Mouse (Mus musculus) urinary bladder, postnatal 4 days (tissue): ENCODE data around the gene Cdc14a.

Experiments
- DNase-seq, 2 experiments: peaks; one replicate each; pipeline ENCODE4 v3.0.0; 2021 to 2022; ENCODE audit warnings: low spot score in 2 of 2

The Cdc14a gene

GRCm38 (mm10) chr3:116414451-116414860 lies 9.4 kb downstream of the Cdc14a start:
- no peak for DNase-seq

DNA sequence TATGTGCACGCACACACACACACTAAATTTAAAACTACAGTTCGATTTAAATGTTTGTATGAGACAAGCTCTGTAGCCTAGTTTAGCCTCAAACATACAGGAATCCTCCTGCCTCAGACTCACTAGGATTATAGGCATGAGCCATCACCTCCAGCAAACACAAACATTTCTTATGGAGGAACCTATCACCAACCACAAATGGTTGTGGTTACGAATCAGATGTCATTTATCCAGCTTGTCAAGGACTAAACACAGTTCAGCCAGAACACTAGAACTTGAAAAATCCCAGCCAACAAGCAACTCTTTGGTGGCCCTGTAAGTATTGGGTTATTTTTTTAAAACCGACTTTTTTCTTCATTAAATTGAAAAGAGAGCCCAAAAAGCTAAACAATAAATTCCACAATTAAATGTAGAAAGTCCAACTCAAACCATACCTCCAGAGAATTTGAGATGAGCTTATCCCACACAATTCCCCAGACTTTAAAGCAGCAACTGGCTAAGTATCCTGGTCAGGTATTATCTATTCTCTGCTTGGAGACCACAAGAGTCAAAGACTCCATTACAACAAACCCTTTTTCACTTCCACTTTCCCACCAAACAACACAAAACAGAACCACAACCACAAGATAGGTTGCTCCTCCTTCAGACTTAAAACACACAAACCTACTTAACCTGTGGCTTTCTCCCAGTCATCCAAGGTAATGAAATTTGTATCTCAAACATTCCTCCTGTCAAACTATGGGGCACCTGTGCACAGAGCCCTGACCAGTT lies 10.7 kb downstream of the Cdc14a start:
- no peak for DNase-seq

- no peak for DNase-seq
These were observed 13.8 kb downstream of the Cdc14a start for GRCm38 (mm10) chr3:116410051-116410450.

DNA sequence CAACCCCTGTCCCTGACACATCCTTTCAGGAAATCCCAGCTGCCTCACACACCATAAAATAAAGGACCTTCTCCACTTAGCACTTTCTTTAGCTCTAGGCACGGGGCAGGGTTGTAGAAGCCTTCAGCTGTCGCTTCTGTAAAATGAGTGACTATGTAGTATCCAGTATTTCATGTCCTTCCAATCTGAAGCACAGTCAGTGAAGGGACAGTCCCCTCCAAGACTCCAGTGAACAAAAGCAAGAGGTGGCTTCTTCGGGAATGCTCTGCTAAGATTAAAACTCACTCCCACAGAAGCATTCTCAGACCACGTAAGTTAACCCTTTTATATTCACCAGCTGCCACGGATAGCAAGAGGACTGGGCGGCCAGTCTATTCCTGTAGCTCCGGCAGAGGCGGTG lies 14.3 kb downstream of the Cdc14a start:
- no peak for DNase-seq

DNA sequence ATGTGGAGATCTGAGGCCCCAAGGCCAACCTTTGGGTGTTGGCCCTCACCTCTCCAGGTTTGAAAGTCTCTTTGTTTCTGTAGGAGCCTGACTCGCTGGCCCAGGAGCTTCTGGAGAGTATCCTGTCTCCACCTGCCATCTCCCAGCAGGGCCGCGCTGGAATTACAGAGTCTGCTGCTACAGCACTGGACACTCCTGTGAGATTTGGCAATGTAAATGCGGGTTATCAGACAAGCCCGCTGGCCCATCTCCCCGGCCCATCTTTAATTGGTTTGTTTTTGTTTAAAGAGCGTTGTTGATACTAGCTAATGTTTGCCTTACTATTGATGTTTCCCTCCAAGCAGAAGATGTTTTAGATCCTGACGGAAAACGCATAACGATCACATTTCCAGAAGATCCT lies 15.0 kb downstream of the Cdc14a start:
- DNase-seq = no peak

DNA sequence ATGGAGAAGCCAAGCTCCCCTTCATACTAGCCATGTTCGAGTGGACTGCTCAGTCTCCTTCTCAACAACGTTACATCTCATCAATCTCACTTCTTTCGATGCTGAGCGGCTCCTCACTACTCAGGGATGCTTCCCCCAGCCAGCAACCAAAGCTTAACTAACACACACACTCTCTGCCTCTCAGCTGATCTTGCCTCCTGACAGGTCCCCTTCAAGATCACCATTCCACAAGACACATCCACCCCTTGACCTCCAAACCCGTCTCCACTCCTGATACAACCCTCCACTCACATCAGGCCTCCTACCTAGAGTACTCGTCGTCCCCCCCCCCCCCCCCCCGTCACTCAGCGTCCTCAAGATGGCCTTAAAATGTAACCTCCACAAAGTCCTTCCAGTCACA lies 18.3 kb downstream of the Cdc14a start:
- DNase-seq = no peak

DNA sequence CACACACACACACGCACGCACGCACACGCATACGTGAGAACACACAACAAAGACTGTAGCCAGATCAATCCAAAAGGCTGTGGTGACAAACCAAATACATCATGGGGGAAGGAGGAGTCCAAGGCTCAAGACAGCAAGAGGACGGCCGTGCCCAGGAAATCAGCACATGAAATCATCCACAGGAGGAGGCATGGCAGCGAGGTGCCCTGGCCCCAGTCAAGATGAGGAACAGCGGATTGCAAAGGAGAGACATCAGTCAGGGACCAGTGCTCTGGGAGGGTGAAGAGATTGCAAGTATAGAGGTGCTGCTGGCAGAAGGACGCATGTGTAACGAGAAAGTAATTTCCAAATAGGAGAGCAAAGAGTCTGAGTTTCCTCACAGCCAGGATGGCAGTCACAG lies 22.4 kb downstream of the Cdc14a start:
- DNase-seq = no peak

- DNase-seq = no peak
These were observed 24.3 kb downstream of the Cdc14a start for GRCm38 (mm10) chr3:116399349-116400090.

DNA sequence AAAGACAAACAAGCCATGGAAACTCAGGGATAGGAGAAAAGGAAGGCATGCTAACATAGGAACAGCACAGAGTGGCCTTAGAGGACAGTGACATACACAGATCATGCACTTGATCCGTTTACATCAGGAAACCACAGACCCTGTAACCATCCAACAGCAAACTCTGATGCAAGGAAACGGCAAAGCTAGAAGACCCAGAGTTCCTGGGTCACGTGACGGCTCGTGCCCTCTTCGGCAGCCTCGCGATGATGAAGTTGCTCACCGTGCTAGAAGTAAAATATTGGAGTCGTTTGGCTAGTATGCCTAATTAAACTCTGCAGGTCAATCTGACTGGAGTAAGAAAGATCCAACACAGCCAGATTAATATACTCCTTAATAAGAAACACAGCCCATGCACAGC lies 25.3 kb downstream of the Cdc14a start:
- DNase-seq = no peak

GRCm38 (mm10) chr3:116397976-116398375 lies 25.9 kb downstream of the Cdc14a start:
- no peak for DNase-seq

- no peak for DNase-seq
These were observed 26.5 kb downstream of the Cdc14a start for GRCm38 (mm10) chr3:116397341-116397740.

GRCm38 (mm10) chr3:116396571-116396970 lies 27.3 kb downstream of the Cdc14a start:
- DNase-seq = peak in 1 of 2 experiments; percentile 30

DNA sequence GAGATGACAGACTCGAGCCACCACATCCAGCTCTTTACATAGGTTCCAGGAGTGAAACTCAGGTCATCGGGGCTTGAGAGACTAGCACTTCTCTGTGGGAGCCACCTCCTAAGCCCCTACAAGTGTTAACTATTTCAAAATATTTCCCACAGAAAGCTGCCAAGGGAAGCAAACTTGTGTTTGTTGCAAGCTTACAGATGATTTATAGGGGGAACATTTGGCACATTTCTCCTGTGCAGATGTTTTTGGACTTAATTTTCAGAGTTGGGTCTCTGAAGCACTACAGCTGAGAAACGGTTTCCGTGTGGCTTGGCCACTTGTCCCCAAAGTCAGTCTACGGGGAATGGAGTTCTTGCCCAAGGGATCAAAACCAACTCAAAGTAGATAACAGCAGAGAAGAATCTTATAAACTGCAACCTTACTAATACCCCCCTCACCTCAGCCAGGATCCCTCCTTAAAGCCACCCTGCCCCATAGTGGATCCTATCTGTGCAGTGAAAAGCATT lies 28.9 kb downstream of the Cdc14a start:
- DNase-seq = peak in 1 of 2 experiments; percentile 17

DNA sequence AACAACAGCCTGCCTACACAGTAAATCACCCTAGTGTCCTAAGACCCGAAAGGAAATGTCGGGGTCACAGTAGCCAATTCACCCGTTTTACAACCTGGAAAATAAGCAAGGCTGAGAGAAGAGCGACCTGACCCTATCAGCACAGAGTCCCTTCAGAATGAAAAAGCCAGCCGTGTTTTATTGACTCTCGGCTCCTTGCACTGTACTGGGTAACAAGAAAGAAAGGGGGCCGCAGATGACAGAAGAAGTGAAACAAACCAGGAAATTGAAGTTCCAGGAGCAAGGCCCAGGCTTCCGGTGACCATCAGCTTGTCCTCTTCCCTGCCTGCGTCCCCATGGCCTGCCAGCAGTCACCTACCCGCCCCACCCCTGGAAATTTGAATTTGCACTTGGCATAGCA lies 32.4 kb downstream of the Cdc14a start:
- DNase-seq = no peak

DNA sequence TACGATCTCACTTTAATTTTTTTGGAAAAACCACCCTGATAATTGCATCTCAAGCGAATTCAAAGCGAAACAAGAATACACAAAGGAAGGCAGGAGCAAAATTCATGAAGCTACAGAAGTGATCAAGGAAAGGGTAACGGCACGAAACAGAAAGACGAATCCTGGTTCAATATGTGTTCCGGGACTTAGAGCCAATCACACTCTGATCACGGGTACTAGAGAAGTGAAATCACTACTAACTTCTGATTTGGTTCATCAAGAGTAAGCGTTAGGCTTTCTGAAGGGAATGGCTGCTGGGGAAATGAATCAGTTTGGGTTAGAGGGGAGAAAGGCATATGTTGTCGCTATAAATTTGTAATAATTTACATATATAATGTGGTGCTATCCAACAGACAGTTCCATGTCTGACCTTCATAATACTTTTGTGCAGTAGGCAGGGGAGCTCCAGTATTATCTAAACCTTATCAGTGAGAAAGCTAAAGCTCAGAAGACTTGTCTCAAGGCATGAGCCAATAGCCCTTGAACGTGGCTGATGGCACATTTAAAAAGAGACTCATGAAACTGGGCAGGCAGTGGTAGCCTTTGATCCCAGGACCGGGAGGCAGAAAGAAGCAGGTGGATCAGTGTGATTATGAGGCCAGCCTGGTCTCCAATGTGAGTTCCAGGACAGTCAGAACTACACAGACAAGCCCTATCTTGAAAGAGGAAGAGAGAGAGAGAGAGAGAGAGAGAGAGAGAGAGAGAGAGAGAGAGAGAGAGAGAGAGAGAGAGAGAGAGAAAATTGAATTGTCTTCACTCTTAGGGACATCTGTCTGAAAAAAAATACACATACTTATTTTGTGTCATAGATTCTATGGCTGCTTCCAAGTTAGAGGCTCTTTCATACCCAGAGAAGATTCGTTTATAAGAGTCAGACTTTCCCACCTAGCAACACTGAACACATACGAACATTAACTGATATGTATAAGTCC lies 34.0 kb downstream of the Cdc14a start:
- no peak for DNase-seq

DNA sequence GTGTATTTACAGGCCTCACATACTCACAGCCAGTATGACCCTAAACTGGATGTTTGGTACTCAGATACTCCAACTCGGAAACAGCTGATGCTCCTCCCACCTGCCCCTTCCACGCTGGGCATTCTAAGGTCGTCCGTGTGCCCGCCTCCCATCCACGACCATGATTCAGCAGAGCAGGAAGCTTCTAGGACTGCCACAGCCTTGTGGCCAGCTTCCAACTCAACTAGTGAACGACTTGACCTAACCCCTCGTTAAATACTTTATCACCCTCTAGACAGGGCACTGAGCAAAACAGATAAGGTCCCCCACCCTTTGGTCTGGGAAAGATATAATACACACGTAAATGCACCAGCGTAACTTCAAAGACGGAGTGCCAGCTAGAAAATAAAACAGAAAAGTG lies 35.0 kb downstream of the Cdc14a start:
- no peak for DNase-seq

DNA sequence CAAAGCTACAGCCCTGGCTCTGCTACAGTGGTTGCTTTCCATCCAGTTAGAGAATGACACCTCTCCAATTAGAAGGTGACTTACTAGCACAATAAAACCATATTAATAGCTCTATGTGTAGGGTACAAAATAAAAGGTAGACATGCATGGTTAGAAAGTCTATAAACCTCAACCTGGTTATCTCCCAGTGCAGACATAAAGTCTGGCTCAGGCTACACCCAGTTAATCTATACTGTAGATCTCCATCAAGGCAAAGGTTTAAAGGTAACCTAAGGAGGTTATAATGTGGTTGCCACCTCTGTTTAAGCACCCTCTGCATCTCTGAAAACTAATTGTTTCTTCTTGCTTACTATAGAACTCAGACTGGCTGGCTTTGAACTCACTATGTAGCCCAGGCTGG lies 36.9 kb downstream of the Cdc14a start:
- DNase-seq = no peak

- no peak for DNase-seq
These were observed 37.5 kb downstream of the Cdc14a start for GRCm38 (mm10) chr3:116386342-116386741.

- DNase-seq = no peak
These were observed 39.5 kb downstream of the Cdc14a start for GRCm38 (mm10) chr3:116384319-116384718.

GRCm38 (mm10) chr3:116380319-116380718 lies 43.5 kb downstream of the Cdc14a start:
- no peak for DNase-seq

DNA sequence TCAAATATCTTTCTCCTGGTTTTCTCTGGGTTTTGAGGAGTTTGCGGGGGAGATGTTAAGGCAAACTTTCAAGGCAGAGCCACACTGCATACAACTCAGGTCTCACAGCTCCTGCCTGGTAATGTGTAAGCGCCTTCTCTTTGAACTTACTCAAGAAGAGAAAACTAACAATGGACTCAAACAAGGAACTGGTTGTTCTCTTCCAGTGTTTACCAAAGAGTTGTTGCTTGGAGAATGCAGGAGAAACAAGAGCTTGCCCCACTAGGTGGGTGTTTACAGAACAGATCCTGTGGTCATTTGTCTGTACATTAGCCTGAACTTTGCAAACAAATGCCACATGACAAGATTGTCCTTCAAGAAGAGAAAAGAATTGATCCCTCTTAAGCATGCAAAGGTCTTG lies 48.4 kb downstream of the Cdc14a start:
- no peak for DNase-seq

DNA sequence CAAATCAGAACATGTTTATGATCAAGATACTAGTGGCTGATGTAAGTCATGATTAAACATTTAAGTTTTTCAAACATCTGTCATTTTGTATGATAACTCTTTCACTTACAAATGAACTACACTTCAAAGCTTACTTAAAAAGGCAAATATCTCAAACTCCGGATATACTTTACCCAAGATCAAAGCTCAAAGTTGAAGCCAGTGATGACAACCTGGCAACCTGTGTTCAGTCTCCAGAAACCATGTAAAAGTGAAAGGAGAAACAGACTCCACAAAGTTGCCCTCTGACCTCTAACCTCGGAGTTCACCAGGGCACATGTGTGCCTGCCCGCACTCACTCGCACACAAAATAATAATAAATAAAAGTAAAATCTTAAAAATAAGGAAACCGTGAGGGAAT lies 49.3 kb downstream of the Cdc14a start:
- DNase-seq = no peak
